Mouse (Mus musculus) embryonic facial prominence, embryonic 15.5 days (tissue): Measurements from ENCODE around the gene Eml2. TPM values are rescaled to one million over a fixed set of nuclear protein-coding genes. Genes with fewer than 3 reads are reported as not detected.
A peak's percentile ranks its signal among the peaks of the same experiment; 100 is the strongest.

Experiments
- ATAC-seq: fragments of 200-750 bp; cut with Nextera tagmentation; 2 replicates; pipeline ENCODE4 v1.8.0; 2017; ENCODE audit warnings: low read depth, moderate TSS enrichment; ENCODE audit not compliant: insufficient number of reproducible peaks, low FRiP score, low TSS enrichment
- H3K27ac ChIP-seq: fragments of 300-500 bp; sonication (generic); replicated peaks from 2 replicates; pipeline ENCODE4 v1.5.1; 2015; ENCODE audit warnings: mild to moderate bottlenecking, inconsistent platforms
- H3K27me3 ChIP-seq: fragments of 300-500 bp; sonication (generic); 2 replicates; pipeline ENCODE4 v1.6.1; 2015; ENCODE audit warnings: inconsistent platforms
- H3K36me3 ChIP-seq: fragments of 300-500 bp; sonication (generic); 2 replicates; pipeline ENCODE4 v1.6.1; 2015; ENCODE audit warnings: mild to moderate bottlenecking, inconsistent platforms
- H3K4me1 ChIP-seq: fragments of 300-500 bp; sonication (generic); 2 replicates; pipeline ENCODE4 v1.6.1; 2015; ENCODE audit warnings: inconsistent platforms
- H3K4me2 ChIP-seq: fragments of 300-500 bp; sonication (generic); replicated peaks from 2 replicates; pipeline ENCODE4 v1.6.1; 2015; ENCODE audit warnings: mild to moderate bottlenecking, inconsistent platforms
- H3K4me3 ChIP-seq: fragments of 300-500 bp; sonication (generic); replicated peaks from 2 replicates; pipeline ENCODE4 v1.5.1; 2015; ENCODE audit warnings: mild to moderate bottlenecking, inconsistent platforms
- H3K9ac ChIP-seq: fragments of 300-500 bp; sonication (generic); 2 replicates; pipeline ENCODE4 v1.6.1; 2015; ENCODE audit warnings: inconsistent platforms
- H3K9me3 ChIP-seq: fragments of 300-500 bp; sonication (generic); replicated peaks from 2 replicates; pipeline ENCODE4 v1.6.1; 2016; ENCODE audit warnings: inconsistent platforms
- WGBS: fragments of 180-500 bp; shearing (Covaris S2); methylation state at CpG from one replicate; pipeline ENCODE4 v1.1.7; 2015; 5-methylcytosine and 5-hydroxymethylcytosine counted together
- polyA plus RNA-seq: library from polyadenylated mRNA; unstranded; fragments of >200 nt; fragmentation: Nextera tagmentation; extraction: Ambion mirVana; gene quantifications from 2 replicates; pipeline ENCODE4 v1.2.1, GENCODE M21; 2015

Gene Eml2
- polyA plus RNA-seq, 1 experiment from 2014 or later = 12.8 TPM

GRCm38 (mm10) chr7:19177216-19177615 is 995 bp downstream of the Eml2 start:
- Histone ChIP-seq H3K9ac (no peak overlapping the region), H3K4me1 (peaks cover 50% of the 10 kb centered on the region), H3K36me3 (no peaks in the 10 kb centered on the region), H3K4me2 (no peak overlapping the region), H3K4me3 (no peak overlapping the region), H3K9me3 (no peaks in the 10 kb centered on the region), H3K27ac (no peak overlapping the region), H3K27me3 (peaks cover 53% of the 10 kb centered on the region)
- no peak for ATAC-seq
- WGBS = 69% methylated on average over 7 of the region's 7 CpGs

GRCm38 (mm10) chr7:19178035-19178434 is 1.8 kb downstream of the Eml2 start:
- H3K4me3 ChIP-seq = peak overlapping the region; percentile 34; the same call in 1 of the 2 replicates
- H3K36me3 ChIP-seq = no peaks in the 10 kb centered on the region
- no peak for ATAC-seq
- no peak overlapping the region for H3K9ac ChIP-seq
- no peaks in the 10 kb centered on the region for H3K9me3 ChIP-seq
- WGBS = 12% methylated on average over 18 of the region's 18 CpGs
- H3K4me1 ChIP-seq = peaks cover 46% of the 10 kb centered on the region
- H3K4me2 ChIP-seq = peak overlapping the region; percentile 49; the same call in 1 of the 2 replicates
- no peak overlapping the region for H3K27ac ChIP-seq
- H3K27me3 ChIP-seq = peaks cover 53% of the 10 kb centered on the region

GRCm38 (mm10) chr7:19178443-19179092 is 2.3 kb downstream of the Eml2 start:
- Histone ChIP-seq H3K4me2 (peak overlapping the region; percentile 49), H3K9ac (no peak overlapping the region), H3K4me1 (peaks cover 44% of the 10 kb centered on the region), H3K27me3 (peaks cover 53% of the 10 kb centered on the region), H3K4me3 (peak overlapping the region; percentile 34), H3K9me3 (no peaks in the 10 kb centered on the region), H3K27ac (no peak overlapping the region), H3K36me3 (no peaks in the 10 kb centered on the region)
- 5% methylated on average over 27 of the region's 27 CpGs for WGBS
- ATAC-seq = no peak

- WGBS = under 1% methylated on average over 32 of the region's 32 CpGs
- peak overlapping the region; percentile 49 for H3K4me2 ChIP-seq
- H3K4me1 ChIP-seq = peaks cover 45% of the 10 kb centered on the region
- no peak for ATAC-seq
- peak overlapping the region; percentile 34 for H3K4me3 ChIP-seq
- peaks cover 53% of the 10 kb centered on the region for H3K27me3 ChIP-seq
- H3K9ac ChIP-seq = no peak overlapping the region
- H3K27ac ChIP-seq = no peak overlapping the region
- H3K9me3 ChIP-seq = no peaks in the 10 kb centered on the region
- no peaks in the 10 kb centered on the region for H3K36me3 ChIP-seq
These were observed 3.0 kb downstream of the Eml2 start for GRCm38 (mm10) chr7:19179173-19179572.

- H3K4me3 ChIP-seq = no peak overlapping the region
- peaks cover 50% of the 10 kb centered on the region for H3K27me3 ChIP-seq
- no peaks in the 10 kb centered on the region for H3K9me3 ChIP-seq
- WGBS = 33% methylated on average over 6 of the region's 6 CpGs
- peaks cover 53% of the 10 kb centered on the region for H3K4me1 ChIP-seq
- H3K36me3 ChIP-seq = no peaks in the 10 kb centered on the region
- no peak for ATAC-seq
- H3K9ac ChIP-seq = no peak overlapping the region
- no peak overlapping the region for H3K27ac ChIP-seq
- H3K4me2 ChIP-seq = no peak overlapping the region
These were observed 3.7 kb downstream of the Eml2 start for GRCm38 (mm10) chr7:19179936-19180335.

- Histone ChIP-seq H3K27me3 (peaks cover 42% of the 10 kb centered on the region), H3K4me1 (peaks cover 50% of the 10 kb centered on the region), H3K4me3 (peak overlapping the region; percentile 56), H3K9me3 (no peaks in the 10 kb centered on the region), H3K27ac (peak overlapping the region; percentile 41), H3K36me3 (0 out of 2 replicates have a peak, but pooled peaks cover under 1% of the 10 kb centered on the region), H3K9ac (peak overlapping the region; percentile 42), H3K4me2 (peak overlapping the region; percentile 74)
- WGBS = under 1% methylated on average over 22 of the region's 27 CpGs
- ATAC-seq = 0 out of 2 replicates have a peak, but pooled peaks have one; percentile 12
These were observed 4.7 kb downstream of the Eml2 start for GRCm38 (mm10) chr7:19180862-19181429.

- no peak for ATAC-seq
- H3K27ac ChIP-seq = peak overlapping the region; percentile 61
These were observed 8.0 kb downstream of the Eml2 start for GRCm38 (mm10) chr7:19184250-19184649.

GRCm38 (mm10) chr7:19184758-19185157 is 8.5 kb downstream of the Eml2 start:
- 43% methylated on average over 6 of the region's 6 CpGs for WGBS
- Histone ChIP-seq H3K27me3 (peaks cover 5% of the 10 kb centered on the region; the same call in 1 of the 2 replicates), H3K4me2 (0 out of 2 replicates have a peak overlapping the region, but pooled peaks have one; percentile 7), H3K36me3 (0 out of 2 replicates have a peak, but pooled peaks cover 10% of the 10 kb centered on the region), H3K4me3 (no peak overlapping the region), H3K27ac (peak overlapping the region; percentile 61), H3K9ac (no peak overlapping the region), H3K9me3 (no peaks in the 10 kb centered on the region), H3K4me1 (peaks cover 25% of the 10 kb centered on the region)
- ATAC-seq = peak; percentile 69

More at GRCm38 (mm10) chr7:19184250-19184649, 8.0 kb downstream of the Eml2 start:
- Histone ChIP-seq H3K4me1 (peaks cover 29% of the 10 kb centered on the region), H3K9ac (no peak overlapping the region), H3K27me3 (peaks cover 10% of the 10 kb centered on the region), H3K4me3 (no peak overlapping the region), H3K36me3 (0 out of 2 replicates have a peak, but pooled peaks cover 9% of the 10 kb centered on the region), H3K4me2 (0 out of 2 replicates have a peak overlapping the region, but pooled peaks have one; percentile 7), H3K9me3 (no peaks in the 10 kb centered on the region)
- 45% methylated on average over 2 of the region's 2 CpGs for WGBS

GRCm38 (mm10) chr7:19194676-19195075 is 18.5 kb downstream of the Eml2 start:
- no peak overlapping the region for H3K9ac ChIP-seq
- no peaks in the 10 kb centered on the region for H3K9me3 ChIP-seq
- no peak for ATAC-seq
- peaks cover 61% of the 10 kb centered on the region for H3K36me3 ChIP-seq
- H3K4me3 ChIP-seq = no peak overlapping the region
- 98% methylated on average over 4 of the region's 4 CpGs for WGBS
- H3K27ac ChIP-seq = no peak overlapping the region
- H3K4me2 ChIP-seq = no peak overlapping the region
- H3K4me1 ChIP-seq = no peaks in the 10 kb centered on the region
- H3K27me3 ChIP-seq = no peaks in the 10 kb centered on the region

- no peak for ATAC-seq
- Histone ChIP-seq H3K27me3 (no peaks in the 10 kb centered on the region), H3K4me2 (no peak overlapping the region), H3K4me3 (no peak overlapping the region), H3K9ac (no peak overlapping the region), H3K9me3 (no peaks in the 10 kb centered on the region), H3K4me1 (no peaks in the 10 kb centered on the region), H3K27ac (no peak overlapping the region), H3K36me3 (peaks cover 62% of the 10 kb centered on the region)
- WGBS = 67% methylated on average over 6 of the region's 6 CpGs
These were observed 20.5 kb downstream of the Eml2 start for GRCm38 (mm10) chr7:19196676-19197075.

- Histone ChIP-seq H3K27me3 (no peaks in the 10 kb centered on the region), H3K9me3 (no peaks in the 10 kb centered on the region), H3K4me2 (no peak overlapping the region), H3K36me3 (peaks cover 62% of the 10 kb centered on the region), H3K4me1 (no peaks in the 10 kb centered on the region), H3K27ac (no peak overlapping the region), H3K4me3 (no peak overlapping the region), H3K9ac (no peak overlapping the region)
- no peak for ATAC-seq
- 28% methylated on average over 2 of the region's 2 CpGs for WGBS
These were observed 21.8 kb downstream of the Eml2 start for GRCm38 (mm10) chr7:19197985-19198384.
